Mouse (Mus musculus) adrenal gland (tissue): ENCODE results near the gene Slc38a6.

ENCODE experiments used
- intact Hi-C: fragments of 180-260 bp; cut with DNase I; formaldehyde crosslinking; loops from one replicate; pipeline ENCODE4 v1.15.1; 2025

The Slc38a6 gene

DNA sequence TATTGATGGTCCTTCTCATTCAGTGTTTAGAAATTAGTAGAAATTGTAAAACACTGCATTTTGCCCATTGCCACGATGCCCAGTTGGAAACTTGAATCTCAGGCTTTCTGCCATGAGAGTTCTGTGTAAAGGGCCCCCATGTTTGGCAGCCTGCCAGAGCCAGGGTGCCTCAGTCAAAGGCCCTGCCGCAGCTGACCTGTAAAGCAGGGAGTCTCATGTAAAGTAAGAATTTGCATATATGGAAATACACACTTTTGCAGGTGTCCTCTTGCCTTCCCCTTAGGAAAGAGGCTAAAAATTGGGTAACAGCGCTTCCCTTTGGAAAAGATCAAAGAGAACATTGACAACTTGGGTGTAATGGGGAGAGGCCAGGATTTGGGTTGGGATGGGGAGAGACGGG, 67.9 kb downstream of the Slc38a6 start:
- intact Hi-C loops: no loop called here

DNA sequence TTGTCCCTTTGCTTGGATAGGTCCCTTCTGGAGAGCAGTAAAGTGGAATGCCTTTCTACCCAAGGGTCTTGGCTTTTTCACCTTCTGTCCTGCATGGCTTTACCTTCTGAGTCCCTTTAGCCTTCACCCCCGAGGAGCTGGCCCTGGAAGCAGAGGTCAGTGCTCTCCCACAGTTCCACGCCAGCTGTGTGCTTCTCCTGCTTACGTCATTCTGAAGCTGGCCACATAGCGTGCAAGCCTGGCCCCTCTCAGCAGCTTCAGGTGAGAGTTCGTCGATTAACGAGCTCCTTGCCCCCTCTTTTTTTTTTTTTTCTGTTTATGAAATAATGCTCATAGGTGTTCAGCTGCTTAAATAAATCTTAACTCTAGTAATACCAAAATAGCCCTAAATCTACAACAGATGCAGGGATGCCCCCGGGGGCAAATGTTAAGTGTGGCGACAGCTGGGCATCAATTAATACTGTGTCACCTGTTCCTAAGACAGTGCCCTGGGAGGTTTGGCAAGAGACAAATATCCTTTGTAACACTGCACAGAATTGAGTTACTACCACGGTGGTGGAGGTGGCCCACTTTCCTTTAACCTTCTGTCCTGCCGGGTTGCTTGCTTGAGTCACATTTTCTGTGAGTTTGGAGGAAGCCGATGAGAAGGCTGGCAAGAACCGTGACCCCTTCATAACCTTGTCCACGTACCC, 68.7 kb downstream of the Slc38a6 start:
- intact Hi-C loops: no loop called here

DNA sequence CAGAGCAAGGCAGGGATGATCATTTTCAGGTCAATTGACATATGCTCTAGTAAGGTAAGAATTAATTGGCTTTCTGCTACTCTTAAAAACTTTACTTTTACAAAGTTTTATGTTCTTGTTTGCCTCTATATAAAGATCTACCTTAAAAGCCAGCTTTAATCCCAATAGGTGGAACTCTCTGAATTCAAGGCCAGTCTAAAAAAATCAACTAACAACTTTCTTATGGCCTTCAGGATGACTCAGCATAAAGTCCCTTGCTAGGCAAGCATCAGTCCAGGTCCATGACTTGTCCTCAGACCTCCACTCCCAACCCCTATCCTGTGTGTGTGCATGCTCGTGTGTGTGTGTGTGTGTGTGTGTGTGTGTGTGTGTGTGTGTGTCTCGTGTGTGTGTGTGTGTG, 70.1 kb downstream of the Slc38a6 start:
- intact Hi-C loops: no loop called here

DNA sequence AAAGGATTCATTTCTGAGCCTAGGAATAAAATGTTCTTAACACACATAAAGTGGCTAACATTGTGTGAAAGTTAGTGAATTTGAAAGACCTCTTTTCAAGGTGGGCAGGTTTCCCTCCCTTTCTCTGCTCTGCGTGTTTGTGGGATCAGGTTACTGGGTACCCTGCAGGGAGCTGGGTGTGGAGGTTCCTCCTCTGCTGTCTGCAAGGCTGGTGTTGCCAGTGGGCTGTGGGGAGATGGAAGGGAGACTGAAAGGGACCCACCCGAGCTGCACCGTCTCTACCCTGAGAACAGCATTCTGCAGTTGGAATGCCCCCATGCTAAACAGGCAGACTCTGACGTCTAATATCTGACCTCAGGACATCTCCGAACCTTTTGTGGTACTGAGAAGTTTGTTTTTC, 70.7 kb downstream of the Slc38a6 start:
- intact Hi-C loops: no loop called here

DNA sequence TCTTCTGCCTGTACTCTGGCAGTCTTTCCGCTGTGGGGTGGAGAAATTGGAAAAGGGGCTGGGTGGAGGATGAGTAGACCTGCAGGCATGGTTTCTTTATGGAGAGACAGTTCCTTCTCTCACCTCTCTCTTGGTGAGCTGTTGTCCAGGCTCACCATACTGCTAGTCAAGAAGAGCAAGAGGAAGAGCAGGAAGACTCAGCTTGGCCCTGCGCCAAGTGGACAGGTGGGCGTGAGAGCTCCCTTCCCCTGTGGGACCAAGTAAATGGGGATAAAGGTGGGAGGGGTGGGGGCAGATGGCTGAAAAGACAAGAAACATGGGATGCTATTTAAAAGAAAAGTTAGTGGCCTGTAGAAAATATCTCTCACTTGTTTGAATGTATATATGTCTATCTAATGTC, 71.2 kb downstream of the Slc38a6 start:
- intact Hi-C loops: no loop called here

DNA sequence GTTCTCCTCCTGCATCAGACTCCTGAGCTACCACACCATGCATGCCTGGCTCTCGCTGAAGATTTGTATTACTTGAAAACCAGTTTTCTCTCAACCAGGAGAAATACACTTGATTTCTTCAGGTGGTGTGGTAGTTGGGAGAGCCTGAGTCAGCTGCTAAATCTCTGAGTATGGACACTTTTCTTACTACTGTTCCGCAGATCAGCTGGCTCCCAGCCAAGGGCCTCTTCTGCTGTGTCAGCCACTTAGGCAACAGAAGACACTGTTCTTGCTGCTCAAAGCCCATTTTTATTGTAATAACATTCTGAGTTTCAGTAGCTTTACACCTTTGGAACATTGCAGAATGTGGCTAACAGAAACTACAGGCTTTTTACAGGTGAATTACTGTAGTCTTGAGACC, 72.1 kb downstream of the Slc38a6 start:
- intact Hi-C loops: no loop called here

DNA sequence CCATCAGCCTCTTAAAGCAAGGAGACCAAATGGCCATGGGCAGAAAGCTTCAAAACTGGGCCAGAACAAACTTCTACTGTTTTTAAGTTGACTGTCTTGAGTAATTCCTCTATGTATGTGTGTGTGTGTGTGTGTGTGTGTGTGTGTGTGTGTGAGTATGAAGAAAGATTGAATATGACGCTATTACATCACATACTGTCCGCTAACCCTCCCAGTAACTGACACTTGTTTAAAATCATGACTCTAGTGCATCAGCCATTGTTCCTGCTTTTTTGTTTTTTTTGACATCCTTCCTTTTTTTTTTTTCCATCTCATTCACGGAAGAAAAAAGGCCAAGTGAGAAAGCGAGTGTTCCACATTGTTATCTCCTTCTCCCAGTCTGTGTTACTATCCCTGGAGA, 72.9 kb downstream of the Slc38a6 start:
- intact Hi-C loops: no loop called here

DNA sequence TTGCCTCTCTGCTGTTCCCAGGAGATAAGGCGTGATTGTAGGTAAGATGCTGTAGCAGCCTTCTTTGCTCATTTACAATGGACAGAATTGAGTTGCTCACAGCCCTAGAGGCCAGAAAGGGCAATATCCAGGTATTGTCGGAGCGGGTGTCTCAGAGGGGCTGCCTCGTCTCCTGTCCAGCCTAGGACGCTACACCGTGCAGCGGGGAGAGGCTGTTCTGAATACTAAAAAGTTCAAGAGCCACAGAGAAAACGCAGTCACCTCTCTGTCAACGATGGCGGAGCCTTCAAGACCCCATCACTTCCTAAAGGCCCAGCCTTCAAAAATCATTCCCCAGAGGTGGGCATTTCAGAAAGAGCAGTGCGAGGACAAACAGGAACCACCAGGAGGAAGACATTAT, 74.6 kb downstream of the Slc38a6 start:
- intact Hi-C loops: no loop called here

DNA sequence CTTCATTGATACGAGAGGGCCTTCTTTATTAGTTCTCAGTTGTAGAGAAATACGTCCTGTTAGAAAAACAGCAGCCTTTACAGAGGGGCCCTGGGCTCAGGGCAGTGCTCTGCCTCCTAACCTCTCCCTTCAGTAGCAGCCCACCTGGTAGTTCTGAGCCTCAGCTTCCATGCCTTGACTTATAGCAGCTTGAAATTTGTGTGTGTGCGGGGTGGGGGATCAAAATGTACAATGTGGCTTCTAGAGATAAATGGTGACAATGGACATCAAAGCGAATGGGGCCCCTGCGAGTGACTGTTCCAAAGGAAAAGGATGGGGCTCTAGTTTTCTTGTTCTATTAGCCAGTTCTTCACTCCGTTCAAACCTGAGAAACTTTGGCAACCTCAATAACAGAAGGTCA, 76.8 kb downstream of the Slc38a6 start:
- intact Hi-C loops: no loop called here

DNA sequence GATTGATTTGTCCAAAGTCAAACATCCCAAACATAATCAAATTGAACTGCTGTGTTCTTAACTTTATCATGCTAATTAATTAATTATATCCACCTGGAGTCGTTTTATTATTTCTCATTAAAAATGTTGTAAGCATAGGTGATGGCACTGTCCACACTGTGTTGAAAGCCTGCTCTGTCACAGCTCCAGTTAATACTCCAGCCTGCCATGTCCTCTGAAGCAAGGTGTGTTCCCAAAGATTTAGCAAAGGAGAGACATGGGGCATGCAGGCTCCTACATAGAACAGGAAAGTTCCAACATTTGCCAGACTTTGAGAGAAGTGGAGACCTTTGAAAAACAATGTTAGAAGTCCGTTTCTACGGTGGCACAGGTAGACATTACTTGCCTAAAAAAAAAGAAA, 77.4 kb downstream of the Slc38a6 start:
- intact Hi-C loops: no loop called here

DNA sequence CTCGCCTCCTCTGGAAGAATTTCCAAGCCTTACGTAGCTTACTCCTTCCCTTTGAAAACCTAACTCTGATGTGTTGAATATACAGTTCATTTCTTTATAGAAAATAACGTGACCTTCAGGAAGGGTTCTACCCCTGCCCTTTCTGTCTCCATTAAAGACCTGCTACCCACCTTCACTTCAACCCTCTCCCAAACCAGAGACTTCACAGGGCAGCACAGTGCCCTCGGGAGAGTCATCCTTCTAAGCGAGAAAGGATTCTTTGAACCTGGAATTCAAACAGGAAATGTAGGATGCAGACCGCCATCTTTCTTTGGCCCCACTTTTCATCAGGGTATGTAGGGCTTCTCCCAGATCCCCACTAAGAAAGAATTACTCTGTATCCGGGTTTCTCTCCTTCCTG, 80.0 kb downstream of the Slc38a6 start:
- intact Hi-C loops: no loop called here

DNA sequence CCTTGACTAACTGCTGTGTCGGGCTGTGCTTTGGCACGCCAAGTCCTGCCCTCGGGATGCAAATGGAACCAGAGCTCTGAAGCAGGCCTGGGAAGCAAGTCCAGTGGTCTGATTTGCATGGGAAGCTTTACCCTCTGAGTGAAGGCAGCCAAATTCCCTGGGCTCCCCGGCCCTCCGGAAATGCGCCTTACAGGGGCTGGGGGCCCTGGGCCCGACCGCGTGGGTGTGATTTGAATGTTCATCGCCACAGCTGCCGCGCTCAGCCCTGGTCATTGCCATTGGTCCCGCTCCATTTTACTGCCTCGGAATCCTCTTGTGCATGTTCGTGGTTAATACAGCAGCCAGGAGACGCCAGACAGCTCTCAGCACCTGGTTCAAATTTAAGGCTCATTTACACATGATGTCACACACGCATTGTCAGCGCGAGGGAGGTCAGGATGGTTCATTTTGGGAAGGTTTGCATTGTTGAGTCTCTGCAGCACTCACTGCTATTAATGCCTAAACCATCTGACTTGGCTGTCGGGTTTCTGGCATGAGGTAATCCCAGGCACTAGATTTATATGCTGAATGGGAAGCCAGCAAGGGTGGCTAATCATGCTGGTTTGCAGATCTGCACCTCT, 81.0 kb downstream of the Slc38a6 start:
- intact Hi-C loops: no loop called here

DNA sequence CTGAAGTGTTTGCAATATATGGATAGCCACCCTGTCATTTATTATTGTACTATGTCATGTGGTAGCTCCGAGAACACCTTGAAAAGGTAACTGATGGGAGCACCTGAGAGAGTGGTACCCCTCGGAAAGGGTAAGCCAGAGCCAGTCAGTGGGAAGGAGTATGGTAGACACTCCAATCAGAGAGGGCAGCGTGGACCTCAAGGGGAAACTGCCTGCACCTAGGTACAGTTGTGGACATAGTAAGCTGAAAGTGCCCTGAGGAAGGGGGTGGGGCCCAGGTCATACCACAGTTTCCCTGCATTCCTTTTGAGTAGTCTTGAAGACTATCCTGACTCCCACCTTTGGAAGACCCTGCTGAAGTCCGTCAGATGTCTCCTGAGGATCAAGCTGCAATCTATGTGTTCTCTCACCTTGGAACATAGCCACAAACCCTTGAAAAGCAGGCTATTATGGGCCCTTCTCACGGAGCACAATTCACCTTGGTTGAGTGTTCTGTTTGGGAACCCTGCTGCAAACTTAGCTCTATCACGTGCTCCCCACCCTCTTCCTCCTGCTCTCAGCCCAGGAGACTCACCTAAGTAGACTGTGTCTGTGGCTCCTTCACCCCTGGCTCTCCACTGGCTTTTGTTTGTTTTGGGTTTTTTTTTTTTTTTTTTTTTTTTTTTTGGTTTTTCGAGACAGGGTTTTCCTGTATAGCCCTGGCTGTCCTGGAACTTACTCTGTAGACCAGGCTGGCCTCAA, 82.5 kb downstream of the Slc38a6 start:
- intact Hi-C loops: no loop called here

DNA sequence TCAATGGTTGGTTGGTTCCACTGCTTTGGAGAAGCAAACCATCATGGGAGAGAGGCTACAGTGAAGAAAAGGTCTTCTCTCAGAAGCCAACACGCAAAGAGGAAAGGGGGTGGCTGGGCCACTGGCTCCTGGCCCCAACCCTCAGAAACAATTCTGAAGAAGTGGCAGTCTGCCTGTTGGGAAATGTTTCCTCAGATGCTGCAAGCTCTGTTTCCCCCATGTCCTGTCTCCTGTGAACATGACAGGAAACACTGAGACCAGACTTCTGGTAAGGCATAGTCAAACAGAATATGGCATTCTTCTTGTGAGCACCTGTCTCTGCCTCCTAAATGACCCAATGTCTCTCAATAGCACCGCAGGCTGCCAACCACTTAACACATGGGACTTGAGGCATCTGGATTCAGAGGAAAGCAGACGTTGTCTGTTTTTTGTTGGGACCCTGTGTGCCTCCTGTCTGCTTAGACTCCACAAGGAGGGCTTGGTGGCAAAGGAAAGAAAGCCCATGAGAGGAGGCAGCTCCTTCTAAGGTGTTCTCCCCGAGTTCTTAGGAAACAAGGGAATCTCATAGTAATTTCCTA, 83.9 kb downstream of the Slc38a6 start:
- intact Hi-C loops: no loop called here

DNA sequence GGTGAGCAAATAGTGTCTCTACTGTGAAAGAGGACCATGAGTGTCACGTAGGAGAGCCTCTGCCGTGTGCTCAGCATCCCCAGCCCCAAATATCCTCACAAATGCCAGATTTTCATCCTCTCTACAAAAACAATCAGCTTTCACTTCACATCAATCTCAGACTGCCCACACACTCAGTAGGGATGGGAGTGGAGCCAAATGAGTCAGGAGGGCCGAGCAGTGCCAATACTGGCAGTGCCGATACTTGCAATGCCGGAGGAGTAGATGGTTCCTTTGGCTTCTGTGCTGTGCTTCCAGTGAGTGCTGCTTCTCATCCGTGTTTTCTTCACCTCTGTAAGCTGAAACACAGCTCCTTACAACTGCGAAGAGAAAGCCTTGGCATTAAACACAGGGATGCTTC, 84.6 kb downstream of the Slc38a6 start:
- intact Hi-C loops: no loop called here

DNA sequence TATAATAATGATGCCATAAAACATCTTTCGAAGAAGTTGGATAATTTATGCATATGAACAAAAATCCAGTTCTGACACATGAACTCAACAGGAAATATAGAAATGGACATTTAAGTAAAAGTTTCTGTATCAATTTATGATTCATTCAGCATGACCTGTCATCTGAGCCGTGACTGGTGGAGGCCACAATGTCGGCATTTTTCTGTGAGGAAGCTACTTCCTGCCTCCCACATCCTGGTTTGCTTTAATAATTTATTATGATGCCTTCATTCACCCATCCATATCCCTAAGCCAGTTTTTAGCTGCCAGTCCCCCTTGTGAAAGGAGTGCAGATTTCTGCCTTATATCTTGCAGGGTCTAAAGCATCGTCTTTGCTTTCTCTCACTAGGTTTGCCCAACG, 91.4 kb downstream of the Slc38a6 start:
- intact Hi-C loops: no loop called here

DNA sequence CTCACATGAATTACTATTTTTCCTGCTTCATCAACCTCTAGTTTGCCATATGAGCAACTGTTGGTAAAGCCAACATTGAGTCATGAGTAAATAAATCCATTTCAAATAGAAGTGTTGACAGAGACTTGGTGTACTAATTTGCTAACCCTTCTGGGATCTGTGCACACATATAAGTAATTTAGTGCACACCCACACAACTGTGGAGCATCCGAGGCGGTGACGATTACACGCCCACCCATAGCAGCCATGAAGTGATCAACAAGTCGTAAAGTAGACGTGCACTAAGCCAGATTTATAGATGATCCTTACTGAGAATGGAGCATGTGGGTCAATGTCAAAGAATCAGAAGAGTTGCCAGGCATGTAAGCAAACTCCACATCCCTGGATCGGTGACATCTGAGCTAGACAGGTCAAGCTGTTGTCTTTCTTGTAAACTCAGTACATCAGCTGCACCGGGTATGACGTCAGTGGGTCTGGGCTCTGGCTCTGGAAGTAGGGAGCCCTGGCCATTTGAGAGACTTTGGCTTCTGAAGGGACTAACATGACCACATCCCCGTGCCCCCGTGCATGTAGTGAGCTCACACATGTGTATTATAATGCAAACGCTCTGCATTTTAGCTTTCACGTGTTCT, 92.3 kb downstream of the Slc38a6 start:
- intact Hi-C loops: no loop called here

DNA sequence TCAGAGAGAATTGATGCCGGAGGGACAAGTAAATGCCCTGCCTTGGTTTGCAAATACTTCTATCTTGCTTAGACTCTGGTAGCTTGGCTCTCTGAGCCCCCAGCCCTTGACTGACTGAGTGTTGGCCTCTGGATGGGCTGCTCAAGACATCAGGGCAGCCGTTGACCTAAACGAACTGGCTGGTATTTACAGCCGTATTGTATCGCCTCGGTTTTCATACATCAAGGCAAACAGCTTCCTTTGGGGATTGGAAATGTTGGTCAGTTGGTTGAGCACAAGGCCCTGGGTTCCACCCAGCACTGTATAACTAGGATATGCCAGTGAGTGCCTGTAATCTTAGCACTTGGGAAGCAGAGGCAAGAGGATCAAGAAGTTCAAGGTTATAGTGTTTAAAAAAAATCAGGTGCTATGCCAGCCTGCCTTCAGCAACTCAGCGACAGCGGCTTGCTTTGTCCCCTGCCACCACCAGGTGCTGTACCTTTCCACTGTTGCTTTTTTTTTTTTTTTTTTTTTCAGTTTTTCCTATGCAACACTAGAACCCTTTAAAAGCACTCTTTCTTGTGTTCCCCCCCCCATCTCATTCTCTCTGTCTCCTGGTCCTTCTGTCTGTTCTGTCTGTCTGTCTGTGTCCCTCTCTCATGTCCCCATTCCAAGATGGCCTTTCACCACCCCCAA, 94.2 kb downstream of the Slc38a6 start:
- intact Hi-C loops: no loop called here

DNA sequence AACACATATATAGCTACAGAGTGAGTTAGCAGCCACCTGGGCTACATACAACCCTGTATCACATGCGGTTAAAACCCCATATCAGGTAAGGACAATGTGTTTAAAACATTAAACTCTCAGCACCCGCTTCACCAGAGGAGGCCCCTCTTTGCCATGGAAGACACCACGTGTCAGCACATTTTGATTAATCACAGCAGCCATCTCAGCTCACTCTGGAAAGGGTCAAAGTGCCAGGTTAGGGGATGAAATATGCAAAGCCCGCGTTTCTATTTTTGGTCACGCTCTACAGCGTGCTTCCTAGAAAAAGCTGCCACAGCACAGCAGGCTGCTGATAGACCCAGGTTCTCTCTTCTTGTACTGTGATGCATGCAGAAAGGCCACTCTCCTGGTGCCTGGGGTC, 94.9 kb downstream of the Slc38a6 start:
- intact Hi-C loops: no loop called here

DNA sequence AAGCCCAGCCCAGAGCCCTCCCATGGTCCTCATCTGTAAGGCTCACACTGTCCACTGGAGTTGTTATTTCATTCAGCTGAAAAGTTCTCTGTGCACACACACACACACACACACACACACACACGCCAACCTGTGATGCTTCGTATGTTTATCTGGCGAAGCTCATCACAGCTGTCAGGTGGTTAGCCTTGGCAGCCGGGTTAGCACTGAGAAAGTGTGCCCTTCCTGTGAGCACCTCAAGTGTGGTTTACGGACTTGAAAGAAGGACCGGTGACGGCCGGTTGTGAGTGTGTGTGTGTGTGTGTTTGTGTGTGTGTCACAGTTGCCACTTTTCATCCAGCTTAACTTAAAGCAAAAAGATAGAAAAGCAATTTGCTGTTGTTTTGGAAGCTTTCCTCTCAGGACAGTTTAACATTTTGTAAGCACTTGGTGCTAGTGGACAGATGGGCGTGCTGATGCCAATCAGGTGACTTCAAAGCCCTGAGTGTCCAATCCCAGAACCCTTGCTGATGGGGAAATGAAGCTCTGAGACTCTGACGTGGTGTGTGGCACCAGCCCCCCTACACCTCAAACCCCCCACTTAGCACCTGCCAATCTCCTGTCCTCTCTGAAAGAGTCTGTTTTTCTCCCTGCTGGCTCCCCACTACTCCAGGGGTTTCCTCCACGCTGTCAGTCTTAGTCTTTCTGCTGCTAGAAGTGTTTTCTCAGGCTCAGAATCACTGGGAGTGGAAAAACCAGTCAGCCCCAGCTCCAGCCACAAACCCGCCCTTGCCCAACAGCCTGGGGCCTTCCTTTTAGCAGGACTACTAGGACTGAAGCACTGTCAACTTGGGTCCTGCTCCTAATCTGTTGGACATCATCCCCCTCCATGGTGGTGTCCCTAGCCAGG, 96.0 kb downstream of the Slc38a6 start:
- intact Hi-C loops: no loop called here

DNA sequence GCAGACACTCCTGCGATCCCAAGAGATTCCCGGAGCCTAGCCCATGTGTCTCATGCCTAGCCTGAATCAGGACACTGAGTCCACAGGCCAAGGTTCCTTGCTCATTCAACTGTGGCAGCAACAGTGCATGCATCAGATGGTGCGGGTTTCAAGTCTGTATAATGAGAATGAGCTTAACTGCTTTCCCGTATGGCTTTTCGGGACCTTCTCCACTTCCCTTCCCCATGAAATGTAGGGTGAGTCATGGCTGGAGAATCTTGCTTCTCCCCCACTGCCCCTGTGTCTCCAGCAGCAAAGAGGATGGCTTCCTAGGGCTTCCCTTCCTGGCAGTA, 96.6 kb downstream of the Slc38a6 start:
- intact Hi-C loops: no loop called here
